Mouse (Mus musculus): ENCODE measurements around the gene Entpd1.
A peak's percentile ranks its signal among the peaks of the same experiment; 100 is the strongest.

DNA sequence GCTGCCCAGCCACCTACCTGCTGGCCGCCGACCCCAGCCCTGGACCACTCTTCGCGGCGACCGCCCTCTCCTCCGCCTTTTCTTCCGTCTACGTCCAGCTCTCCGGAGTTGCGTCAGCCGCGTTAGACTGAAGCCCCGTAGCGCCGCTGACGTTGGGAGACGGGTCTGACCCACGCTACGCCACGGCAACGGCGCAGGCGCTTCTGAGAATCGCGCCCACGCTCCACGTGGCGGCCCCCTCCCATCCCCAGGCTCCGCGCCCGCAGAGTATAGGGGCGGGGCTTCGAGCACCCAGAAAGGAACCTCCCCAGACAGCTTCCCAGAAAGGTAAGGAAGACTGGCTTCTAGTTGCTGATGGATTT lies 23.9 kb upstream of the Entpd1 start, which contains the start of gene Aldh18a1:
- TF ChIP-seq CTCF (IDR thresholded peaks at IDR 0.05; ENCODE audit: borderline replicate concordance, insufficient read depth, low read length) (no peak), POLR2A (IDR thresholded peaks at IDR 0.05; ENCODE audit: low read depth, low read length) (peak; percentile 64)

All from embryonic fibroblast, embryonic 13.5 days (primary cell).